Mouse (Mus musculus): Measurements from ENCODE around the gene Susd1. TPM values are rescaled to one million over a fixed set of nuclear protein-coding genes. Genes with fewer than 3 reads are reported as not detected.
A peak's percentile ranks its signal among the peaks of the same experiment; 100 is the strongest.

The Susd1 gene
- total and polyA plus RNA-seq, 3 experiments = 2.4 to 51.5 (median 35.5) TPM

- H3K4me1 ChIP-seq (ENCODE audit: insufficient read depth, low read depth, low read length) = peaks cover 50% of the 10 kb centered on the region
- DNase-seq (ENCODE audit: low spot score) = no peak
- TF ChIP-seq POLR2AphosphoS5 (IDR thresholded peaks at IDR 0.05; ENCODE audit: insufficient replicate concordance, low read depth, low read length) (no peak), TAL1 (conservative IDR thresholded peaks at IDR 0.05; ENCODE audit: low read depth, low read length) (no peak), GATA2 (IDR thresholded peaks at IDR 0.05; ENCODE audit: borderline replicate concordance, low read depth, low read length) (no peak), CTCF (IDR thresholded peaks at IDR 0.05; ENCODE audit: low read depth, low read length) (no peak), GATA1 (IDR thresholded peaks at IDR 0.05; ENCODE audit: borderline replicate concordance, low read length) (no peak)
- no peaks in the 10 kb centered on the region for H3K9me3 ChIP-seq (replicated peaks)
- no peak for ATAC-seq (ENCODE audit: extremely low read depth, insufficient number of reproducible peaks, low FRiP score, poor library complexity, severe bottlenecking)
- no peak overlapping the region for H3K4me3 ChIP-seq (ENCODE audit: low read depth, low read length)
- H3K36me3 ChIP-seq (replicated peaks) = peaks cover 37% of the 10 kb centered on the region
- no peaks in the 10 kb centered on the region for H3K27me3 ChIP-seq (ENCODE audit: insufficient read depth, low read length)
Measured at GRCm38 (mm10) chr4:59327986-59328385, 110.4 kb downstream of the Susd1 start.

GRCm38 (mm10) chr4:59326031-59326760 lies 112.2 kb downstream of the Susd1 start:
- no peak for ATAC-seq (ENCODE audit: extremely low read depth, insufficient number of reproducible peaks, low FRiP score, poor library complexity, severe bottlenecking)
- no peak for DNase-seq (ENCODE audit: low spot score)
- peaks cover 32% of the 10 kb centered on the region for H3K36me3 ChIP-seq (replicated peaks)
- no peaks in the 10 kb centered on the region for H3K9me3 ChIP-seq (replicated peaks)
- TF ChIP-seq POLR2AphosphoS5 (IDR thresholded peaks at IDR 0.05; ENCODE audit: insufficient replicate concordance, low read depth, low read length) (no peak), GATA1 (IDR thresholded peaks at IDR 0.05; ENCODE audit: borderline replicate concordance, low read length) (no peak), TAL1 (conservative IDR thresholded peaks at IDR 0.05; ENCODE audit: low read depth, low read length) (no peak), GATA2 (IDR thresholded peaks at IDR 0.05; ENCODE audit: borderline replicate concordance, low read depth, low read length) (no peak), CTCF (IDR thresholded peaks at IDR 0.05; ENCODE audit: low read depth, low read length) (no peak)
- peaks cover 54% of the 10 kb centered on the region for H3K4me1 ChIP-seq (ENCODE audit: insufficient read depth, low read depth, low read length)
- H3K27me3 ChIP-seq (ENCODE audit: insufficient read depth, low read length) = no peaks in the 10 kb centered on the region
- no peak overlapping the region for H3K4me3 ChIP-seq (ENCODE audit: low read depth, low read length)

GRCm38 (mm10) chr4:59324317-59324716 lies 114.1 kb downstream of the Susd1 start:
- peak overlapping the region; percentile 0; the same call in 1 of the 2 replicates for H3K4me3 ChIP-seq (ENCODE audit: low read depth, low read length)
- no peaks in the 10 kb centered on the region for H3K27me3 ChIP-seq (ENCODE audit: insufficient read depth, low read length)
- ATAC-seq (ENCODE audit: extremely low read depth, insufficient number of reproducible peaks, low FRiP score, poor library complexity, severe bottlenecking) (peak; percentile 87), DNase-seq (ENCODE audit: low spot score) (peak; percentile 57)
- no peaks in the 10 kb centered on the region for H3K9me3 ChIP-seq (replicated peaks)
- TF ChIP-seq TAL1 (conservative IDR thresholded peaks at IDR 0.05; ENCODE audit: low read depth, low read length) (no peak), GATA2 (IDR thresholded peaks at IDR 0.05; ENCODE audit: borderline replicate concordance, low read depth, low read length) (no peak; the same call in 1 of the 2 replicates), GATA1 (IDR thresholded peaks at IDR 0.05; ENCODE audit: borderline replicate concordance, low read length) (no peak), CTCF (IDR thresholded peaks at IDR 0.05; ENCODE audit: low read depth, low read length) (no peak), POLR2AphosphoS5 (IDR thresholded peaks at IDR 0.05; ENCODE audit: insufficient replicate concordance, low read depth, low read length) (no peak)
- H3K36me3 ChIP-seq (replicated peaks) = peaks cover 23% of the 10 kb centered on the region
- H3K4me1 ChIP-seq (ENCODE audit: insufficient read depth, low read depth, low read length) = peaks cover 55% of the 10 kb centered on the region

GRCm38 (mm10) chr4:59323231-59323651 lies 115.2 kb downstream of the Susd1 start:
- TF ChIP-seq POLR2AphosphoS5 (IDR thresholded peaks at IDR 0.05; ENCODE audit: insufficient replicate concordance, low read depth, low read length) = no peak
- no peak for TF ChIP-seq TAL1 (conservative IDR thresholded peaks at IDR 0.05; ENCODE audit: low read depth, low read length)
- no peak for TF ChIP-seq GATA2 (IDR thresholded peaks at IDR 0.05; ENCODE audit: borderline replicate concordance, low read depth, low read length)
- no peak for TF ChIP-seq GATA1 (IDR thresholded peaks at IDR 0.05; ENCODE audit: borderline replicate concordance, low read length)
- TF ChIP-seq CTCF (IDR thresholded peaks at IDR 0.05; ENCODE audit: low read depth, low read length) = no peak
- peak overlapping the region; percentile 13; the same call in 1 of the 2 replicates for H3K4me3 ChIP-seq (ENCODE audit: low read depth, low read length)
- no peaks in the 10 kb centered on the region for H3K27me3 ChIP-seq (ENCODE audit: insufficient read depth, low read length)
- ATAC-seq (ENCODE audit: extremely low read depth, insufficient number of reproducible peaks, low FRiP score, poor library complexity, severe bottlenecking) (no peak), DNase-seq (ENCODE audit: low spot score) (no peak)
- peaks cover 16% of the 10 kb centered on the region for H3K36me3 ChIP-seq (replicated peaks)
- no peaks in the 10 kb centered on the region for H3K9me3 ChIP-seq (replicated peaks)
- peaks cover 66% of the 10 kb centered on the region for H3K4me1 ChIP-seq (ENCODE audit: insufficient read depth, low read depth, low read length)

- Histone ChIP-seq H3K4me1 (ENCODE audit: insufficient read depth, low read depth, low read length) (peaks cover 67% of the 10 kb centered on the region), H3K9me3 (replicated peaks) (no peaks in the 10 kb centered on the region), H3K36me3 (replicated peaks) (peaks cover 14% of the 10 kb centered on the region), H3K4me3 (ENCODE audit: low read depth, low read length) (no peak overlapping the region), H3K27me3 (ENCODE audit: insufficient read depth, low read length) (no peaks in the 10 kb centered on the region)
- TF ChIP-seq TAL1 (conservative IDR thresholded peaks at IDR 0.05; ENCODE audit: low read depth, low read length) (no peak), GATA2 (IDR thresholded peaks at IDR 0.05; ENCODE audit: borderline replicate concordance, low read depth, low read length) (no peak), GATA1 (IDR thresholded peaks at IDR 0.05; ENCODE audit: borderline replicate concordance, low read length) (no peak), POLR2AphosphoS5 (IDR thresholded peaks at IDR 0.05; ENCODE audit: insufficient replicate concordance, low read depth, low read length) (no peak), CTCF (IDR thresholded peaks at IDR 0.05; ENCODE audit: low read depth, low read length) (no peak)
- no peak for ATAC-seq (ENCODE audit: extremely low read depth, insufficient number of reproducible peaks, low FRiP score, poor library complexity, severe bottlenecking)
- DNase-seq (ENCODE audit: low spot score) = no peak
Measured at GRCm38 (mm10) chr4:59322733-59323132, 115.7 kb downstream of the Susd1 start.

- DNase-seq (ENCODE audit: low spot score) = no peak
- ATAC-seq (ENCODE audit: extremely low read depth, insufficient number of reproducible peaks, low FRiP score, poor library complexity, severe bottlenecking) = no peak
- no peak overlapping the region for H3K4me3 ChIP-seq (ENCODE audit: low read depth, low read length)
- H3K4me1 ChIP-seq (ENCODE audit: insufficient read depth, low read depth, low read length) = peaks cover 67% of the 10 kb centered on the region
- no peaks in the 10 kb centered on the region for H3K27me3 ChIP-seq (ENCODE audit: insufficient read depth, low read length)
- no peaks in the 10 kb centered on the region for H3K9me3 ChIP-seq (replicated peaks)
- peaks cover 17% of the 10 kb centered on the region for H3K36me3 ChIP-seq (replicated peaks)
- TF ChIP-seq CTCF (IDR thresholded peaks at IDR 0.05; ENCODE audit: low read depth, low read length) (no peak), GATA1 (IDR thresholded peaks at IDR 0.05; ENCODE audit: borderline replicate concordance, low read length) (no peak), GATA2 (IDR thresholded peaks at IDR 0.05; ENCODE audit: borderline replicate concordance, low read depth, low read length) (no peak), TAL1 (conservative IDR thresholded peaks at IDR 0.05; ENCODE audit: low read depth, low read length) (no peak), POLR2AphosphoS5 (IDR thresholded peaks at IDR 0.05; ENCODE audit: insufficient replicate concordance, low read depth, low read length) (no peak)
Measured at GRCm38 (mm10) chr4:59322056-59322455, 116.4 kb downstream of the Susd1 start.

Data from G1E (cell line).